Mouse (Mus musculus): ENCODE results near the gene Cd2ap.

GRCm38 (mm10) chr17:42882873-42883272, 6.4 kb upstream of the Cd2ap start:
- TF ChIP-seq POLR2A (IDR thresholded peaks at IDR 0.05; ENCODE audit: borderline replicate concordance, low read depth, low read length) (no peak), CTCF (IDR thresholded peaks at IDR 0.05; ENCODE audit: low read depth, low read length) (no peak)

Data from bone marrow macrophage, adult 2 months (primary cell).